Mouse (Mus musculus) erythroblast, adult 5-6 weeks (primary cell): Measurements from ENCODE around the gene Gpatch2. TPM values are rescaled to one million over a fixed set of nuclear protein-coding genes. Genes with fewer than 3 reads are reported as not detected.

Experiments used
- ATAC-seq: replicated peaks from 2 replicates; pipeline ENCODE4 v1.8.0; 2016; ENCODE audit warnings: moderate number of reproducible peaks, mild to moderate bottlenecking, moderate TSS enrichment, inconsistent platforms; ENCODE audit not compliant: poor library complexity, low FRiP score, severe bottlenecking
- total RNA-seq, 2 experiments: library from RNA; stranded (forward) in 1 of 2; stranded (reverse) in 1 of 2; fragments of 150-400 nt in 1 of 2; fragments of 200-764, 138-1000 nt in 1 of 2; gene quantifications; 2 replicates each; pipeline versions ENCODE4 v1.2.3 to v1.2.4; 2015 to 2017; ENCODE audit warnings: low replicate concordance in 2 of 2

Gene Gpatch2
- total RNA-seq, 2 experiments from 2014 or later, result 3.1 to 5.0 TPM

DNA sequence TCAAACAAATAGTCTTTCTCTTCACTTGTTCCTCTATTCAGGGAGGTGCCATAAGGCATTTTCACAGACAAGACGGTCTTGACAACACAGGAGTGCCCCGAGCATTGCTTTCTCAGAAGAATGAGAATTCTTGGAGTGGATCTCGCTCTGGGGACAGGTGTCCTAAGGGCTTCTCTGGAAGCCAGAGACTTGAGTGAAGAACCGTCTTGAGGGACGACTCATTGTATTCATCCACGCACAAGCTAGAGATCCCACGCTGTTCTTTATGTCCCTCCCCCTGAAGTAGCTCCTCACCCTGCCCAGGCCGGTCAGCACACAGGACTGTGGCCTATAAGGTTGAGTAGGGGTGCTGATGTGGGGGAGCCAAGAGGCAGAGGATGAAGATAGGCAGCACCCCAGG is 141.6 kb downstream of the Gpatch2 start:
- no peak for ATAC-seq

DNA sequence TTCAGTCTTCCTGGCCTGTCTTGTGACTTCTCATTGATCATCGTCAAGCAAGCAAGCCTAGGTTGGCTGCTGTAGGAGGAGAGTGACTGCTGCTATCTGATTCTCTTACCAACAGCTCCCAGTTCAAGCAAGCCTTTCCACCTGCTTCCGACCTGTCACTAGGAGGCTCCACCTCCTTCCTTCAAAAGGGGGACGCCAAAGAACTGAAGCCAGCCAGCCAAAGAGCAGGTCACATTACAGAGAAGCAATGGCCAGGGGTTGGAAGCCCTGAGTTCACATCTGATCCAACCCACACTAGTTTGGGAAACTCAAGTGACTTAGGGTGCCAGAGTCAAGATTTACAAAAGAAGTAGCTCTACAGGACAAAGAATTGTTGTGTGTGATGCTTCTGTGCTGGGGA is 144.9 kb downstream of the Gpatch2 start:
- no peak for ATAC-seq

DNA sequence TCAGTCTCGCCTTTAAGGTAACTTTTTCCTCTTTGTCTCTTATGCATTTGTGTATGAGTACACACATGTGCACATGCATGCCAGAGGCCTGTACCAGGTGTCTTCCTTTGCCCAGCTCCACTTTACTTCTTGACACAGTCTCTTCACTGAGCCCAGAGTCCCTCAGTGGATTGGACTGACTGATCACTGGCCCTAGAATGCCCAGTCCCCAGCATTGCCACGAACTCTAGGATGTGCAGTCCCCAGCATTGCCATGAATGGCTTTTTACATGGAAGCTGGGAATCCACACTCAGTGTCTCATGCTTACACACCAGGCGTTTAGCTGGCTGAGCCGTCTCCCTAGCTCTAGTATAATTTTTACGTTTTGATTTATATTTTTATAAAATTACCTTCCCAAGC is 147.2 kb downstream of the Gpatch2 start:
- no peak for ATAC-seq

DNA sequence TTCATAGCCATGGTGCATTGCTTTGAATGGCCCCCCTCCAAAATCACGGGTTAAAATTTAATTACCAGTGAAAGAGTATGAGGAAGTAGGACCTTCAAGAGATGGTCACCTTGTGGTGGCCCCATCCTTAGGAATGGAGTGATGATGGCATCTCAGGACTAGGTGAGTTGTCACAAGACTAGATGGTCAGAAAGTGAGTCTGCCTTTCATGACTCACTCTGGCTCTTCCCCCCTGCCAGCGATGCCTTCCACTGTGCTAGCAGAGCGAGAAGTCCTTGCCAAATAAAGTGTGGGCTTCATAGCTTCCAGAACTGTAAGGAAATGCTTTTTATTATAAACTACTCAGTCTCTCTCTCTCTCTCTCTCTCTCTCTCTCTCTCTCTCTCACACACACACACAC is 150.1 kb downstream of the Gpatch2 start:
- no peak for ATAC-seq

DNA sequence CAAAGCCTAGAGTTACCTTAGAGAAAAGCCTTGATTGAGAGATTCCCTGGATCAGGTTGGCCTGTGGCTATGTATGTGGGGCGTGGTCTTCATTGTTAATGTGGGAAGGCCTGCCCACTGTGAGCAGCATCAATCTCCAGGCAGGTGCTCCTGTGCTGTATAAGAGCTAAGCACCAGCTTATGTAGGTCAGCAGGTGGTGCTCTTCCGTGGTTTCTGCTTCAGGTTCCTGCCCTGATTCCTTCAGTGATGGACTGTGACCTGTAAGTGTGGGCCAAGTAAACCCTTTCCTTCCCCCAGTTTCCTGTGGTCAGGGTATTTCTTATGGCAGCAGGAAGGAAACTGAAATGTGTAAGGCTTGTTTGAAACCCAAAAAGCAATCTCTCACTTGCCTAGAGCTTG is 151.5 kb downstream of the Gpatch2 start:
- no peak for ATAC-seq

DNA sequence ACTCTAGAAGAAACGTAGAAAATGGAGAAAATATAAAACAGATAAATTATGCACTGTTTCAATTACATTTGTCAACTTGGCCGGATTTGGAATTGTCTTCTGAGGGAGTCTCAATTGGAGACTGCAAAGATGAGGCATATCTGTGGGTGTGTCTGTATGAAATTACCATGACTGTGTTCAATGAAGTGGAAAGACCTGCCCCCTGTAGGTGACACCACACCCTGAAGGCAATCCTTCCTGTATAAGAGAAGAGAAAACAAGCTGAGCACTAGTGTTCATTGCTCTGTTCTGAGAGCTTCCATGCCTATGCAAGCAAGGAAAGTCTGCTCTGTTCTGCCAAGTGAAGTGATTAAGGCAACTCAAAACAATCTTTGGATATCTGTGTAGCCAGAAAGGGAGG is 153.7 kb downstream of the Gpatch2 start:
- ATAC-seq, result no peak

DNA sequence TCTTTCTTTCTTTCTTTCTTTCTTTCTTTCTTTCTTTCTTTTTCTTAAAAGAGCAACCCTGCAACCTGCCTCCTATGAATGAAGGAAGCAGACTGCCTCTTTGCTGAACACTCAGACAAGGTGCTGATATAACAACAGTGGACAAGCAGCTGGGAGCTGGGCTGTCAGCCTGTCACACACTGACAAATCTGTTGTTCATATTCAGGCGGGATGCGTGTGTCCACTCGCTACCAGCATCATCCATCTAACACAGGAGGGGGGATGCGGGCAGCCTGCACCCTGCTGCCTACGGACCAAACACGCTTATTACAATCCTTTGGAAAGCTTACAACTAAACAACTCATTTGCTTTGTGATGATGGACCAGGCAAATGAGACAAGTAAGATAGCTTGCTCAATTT is 158.2 kb downstream of the Gpatch2 start:
- ATAC-seq, result no peak

DNA sequence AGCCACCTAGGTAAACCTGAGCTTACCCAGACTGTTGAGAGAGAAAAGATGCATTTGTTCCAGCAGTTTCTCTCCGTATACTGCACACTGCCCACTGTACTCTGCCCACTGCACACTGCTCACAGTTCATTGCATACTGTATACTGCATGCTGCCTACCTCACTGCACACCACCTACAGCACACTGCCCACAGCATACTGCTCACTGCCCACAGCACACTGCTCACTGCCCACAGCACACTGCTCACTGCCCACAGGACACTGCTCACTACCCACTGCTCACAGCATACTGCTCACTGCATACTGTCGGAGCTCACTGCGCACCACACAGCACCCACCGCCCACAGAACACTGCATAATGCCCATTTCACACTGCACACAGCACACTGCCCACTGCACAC is 159.1 kb downstream of the Gpatch2 start:
- ATAC-seq, result no peak

DNA sequence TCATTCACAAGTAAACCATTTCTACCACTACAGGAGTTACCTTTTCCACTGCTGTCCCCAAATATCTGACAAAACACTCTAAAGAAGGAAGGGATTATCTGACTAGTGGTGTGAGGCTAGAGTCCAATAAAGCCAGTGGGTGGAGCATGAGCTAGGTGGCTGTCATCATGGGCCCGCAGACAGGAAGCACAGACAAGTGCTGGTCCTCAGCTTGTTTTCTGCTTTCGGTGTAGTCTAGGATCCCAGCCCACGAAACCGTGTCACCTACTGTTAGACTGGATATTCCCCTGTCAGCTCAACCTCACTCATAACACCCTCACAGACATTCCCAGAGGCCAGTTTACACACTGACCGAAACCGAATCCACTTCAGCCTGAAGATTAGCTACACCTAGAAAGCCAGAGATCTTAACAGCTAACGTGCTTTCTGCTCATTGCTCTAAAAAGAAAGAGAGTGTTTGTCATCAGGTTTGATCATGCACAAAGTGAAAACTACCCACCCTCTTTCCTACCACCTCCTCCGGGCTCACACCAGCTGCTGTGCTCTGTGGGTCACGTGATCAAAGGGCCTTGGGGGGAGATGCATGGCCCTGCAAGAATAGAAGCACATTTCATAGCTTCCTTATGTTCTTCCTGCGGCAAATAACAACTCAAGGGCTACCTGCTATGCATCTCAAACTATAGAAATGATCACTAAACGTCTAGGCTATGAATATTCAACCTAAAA is 161.8 kb downstream of the Gpatch2 start:
- no peak for ATAC-seq

DNA sequence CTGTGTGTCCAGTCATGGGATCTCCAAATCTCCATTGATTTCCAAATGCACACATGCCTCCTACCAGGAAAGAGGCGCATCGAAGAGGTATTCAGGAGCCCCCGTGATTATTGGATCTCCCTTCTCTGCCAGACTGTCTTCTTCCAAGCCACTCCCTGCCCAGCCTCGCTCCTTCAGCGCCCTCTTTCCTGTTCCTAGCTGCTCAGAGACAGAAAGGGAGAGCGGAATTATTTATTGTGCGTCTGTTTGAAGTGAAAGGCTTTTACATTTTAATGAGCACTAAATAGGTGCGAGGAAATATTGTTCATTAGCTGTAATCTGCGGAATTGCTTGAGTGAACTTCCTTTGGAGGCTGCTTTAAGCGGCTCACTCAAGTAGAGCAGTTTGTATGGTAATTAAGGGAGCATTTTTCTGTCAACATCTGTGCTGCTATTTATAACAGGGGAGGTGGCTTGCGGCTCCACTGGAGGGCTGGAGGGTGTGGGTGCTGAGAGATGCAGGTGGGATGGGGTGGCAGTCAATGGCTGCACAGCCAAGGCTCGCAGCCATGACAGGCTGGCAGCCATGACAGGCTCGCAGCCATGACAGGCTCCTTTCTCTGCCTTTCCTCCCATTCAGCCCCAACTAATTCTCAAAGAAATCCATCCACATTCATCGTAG is 162.7 kb downstream of the Gpatch2 start:
- ATAC-seq, result no peak

DNA sequence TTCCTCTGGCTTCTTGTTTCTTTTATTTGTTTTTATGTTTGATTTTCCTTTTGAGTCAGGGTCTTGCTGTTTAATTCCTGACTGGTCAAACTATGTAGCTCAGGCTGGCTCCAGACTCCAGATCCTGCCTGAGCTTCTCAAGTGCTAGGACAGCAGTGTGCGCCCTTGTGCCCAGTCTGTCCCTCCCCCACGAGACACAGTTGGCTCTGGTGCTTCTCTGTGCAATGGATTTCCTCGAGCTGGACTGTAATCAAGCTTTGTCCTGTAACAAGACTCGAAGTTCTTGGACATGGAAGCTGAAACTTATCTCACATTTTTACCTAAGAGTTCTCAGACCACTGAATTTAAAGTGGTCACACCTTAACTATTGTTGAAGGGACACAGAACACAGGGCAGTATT is 174.2 kb downstream of the Gpatch2 start:
- ATAC-seq, result no peak

DNA sequence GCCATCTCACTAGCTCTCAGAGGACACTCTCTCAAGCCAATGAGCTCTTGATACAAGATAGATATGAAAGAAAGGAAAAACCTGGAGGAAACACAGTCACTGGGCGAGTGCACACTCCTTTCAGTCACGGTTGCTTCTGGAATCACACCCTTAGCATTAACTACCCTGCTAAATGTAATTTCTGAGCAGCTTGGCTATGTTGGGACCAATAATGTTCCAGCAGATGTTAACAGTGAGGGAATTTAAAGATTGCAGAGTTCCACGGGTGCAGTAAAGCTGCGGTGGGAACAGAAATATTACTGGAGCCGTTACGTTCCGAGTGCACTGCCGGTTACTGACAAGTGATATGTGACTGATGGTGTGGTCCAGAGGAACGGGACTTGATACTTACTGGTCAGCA is 185.5 kb downstream of the Gpatch2 start:
- no peak for ATAC-seq

Other genes with a start within 250 kb of the Gpatch2 start
- gene D1Pas1, start 248.1 kb upstream of the Gpatch2 start, total RNA-seq (2015; ENCODE audit: low replicate concordance), result not detected in 2 replicates
- gene D1Pas1, start 248.1 kb upstream of the Gpatch2 start, total RNA-seq (2017; ENCODE audit: low replicate concordance), result not detected in 2 replicates
- gene Spata17, start within 50 bp of the Gpatch2 start, total RNA-seq (2015; ENCODE audit: low replicate concordance), result not detected in 2 replicates
- not detected in 2 replicates for gene Spata17, start within 50 bp of the Gpatch2 start, total RNA-seq (2017; ENCODE audit: low replicate concordance)